Mouse (Mus musculus) layer of hippocampus, postnatal 14 days (tissue): ENCODE results near the gene Socs2. TPM values are rescaled to one million over a fixed set of nuclear protein-coding genes. Genes with fewer than 3 reads are reported as not detected.
A peak's percentile ranks its signal among the peaks of the same experiment; 100 is the strongest.

Source experiments
- DNase-seq, 2 experiments: peaks; one replicate each; pipeline ENCODE4 v3.0.0; 2021 to 2022; ENCODE audit warnings: low spot score in 2 of 2, mixed read lengths in 1 of 2
- long read RNA-seq, 2 experiments: library from polyadenylated mRNA; stranded (forward); transcript quantifications; one replicate each; pipeline ENCODE4 v2.0.0; 2021
- total RNA-seq, 2 experiments: library from RNA; stranded (reverse); gene quantifications; 2 replicates each; pipeline ENCODE4 v1.2.3; 2021

The Socs2 gene
- 10 to 100 TPM; 58.1 to 58.9 TPM for total RNA-seq
- long read RNA-seq, experiment 1, transcript Socs2-201 (3 exons, 2,222 nt): major isoform, 35 of 54 reads
- long read RNA-seq, experiment 1, partial matches to known transcripts: 11 of 54 reads
- long read RNA-seq, experiment 1, other reads (novel, unspliced or antisense): 6 of 54 reads
- long read RNA-seq, experiment 2, transcript Socs2-201 (3 exons, 2,222 nt): major isoform, 46 of 65 reads
- long read RNA-seq, experiment 2, partial matches to known transcripts: 0 of 65 reads
- long read RNA-seq, experiment 2, other reads (novel, unspliced or antisense): 16 of 65 reads

DNA sequence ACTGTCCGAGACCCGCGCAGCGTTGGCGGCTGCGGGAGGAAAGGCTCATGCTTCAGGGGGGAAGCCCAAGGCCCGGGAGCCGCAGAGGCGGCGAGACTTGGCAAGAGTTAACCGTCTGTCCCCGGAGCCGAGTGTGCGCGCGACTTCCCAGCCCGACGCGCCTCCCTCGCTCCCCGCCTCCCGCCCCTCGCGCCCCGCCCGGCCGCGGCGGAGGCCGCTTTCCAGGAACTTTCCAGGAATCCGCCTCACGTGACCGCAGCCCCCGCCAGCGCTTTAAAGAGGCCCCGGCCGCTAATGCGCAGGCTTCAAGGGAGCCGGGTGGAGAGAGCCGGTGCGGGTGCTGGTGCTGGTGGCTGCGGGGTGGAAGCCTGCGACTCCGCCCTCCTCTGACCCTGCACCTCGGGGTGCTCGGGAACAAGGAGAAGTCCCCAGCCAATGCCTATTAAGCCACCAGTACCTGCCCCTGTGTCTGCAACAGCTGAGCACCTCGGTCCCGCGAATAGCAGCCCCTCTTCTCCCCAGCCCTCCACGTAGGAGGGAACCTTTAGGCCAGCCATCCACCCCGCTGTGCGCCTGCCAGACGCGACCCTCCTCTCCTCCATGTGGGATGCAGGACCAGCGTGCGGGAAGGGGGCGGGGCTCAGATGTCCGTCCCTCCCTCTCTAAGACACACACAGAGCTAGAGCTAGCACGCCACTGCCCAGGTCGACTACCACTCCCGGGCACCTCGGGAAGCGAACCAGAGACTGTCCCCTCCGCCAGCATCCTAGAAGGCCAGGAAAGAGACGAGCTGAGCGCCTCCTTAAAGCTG lies at the start of gene Socs2:
Gene Socs2 (minus strand): TSS at position 496 of the 811 bp plus-strand sequence.
- peak; percentile 82 to 91 for DNase-seq

GRCm38 (mm10) chr10:95465485-95465896 lies 48.5 kb upstream of the Socs2 start:
- DNase-seq: no peak

GRCm38 (mm10) chr10:95464527-95464926 lies 47.5 kb upstream of the Socs2 start:
- no peak for DNase-seq

DNA sequence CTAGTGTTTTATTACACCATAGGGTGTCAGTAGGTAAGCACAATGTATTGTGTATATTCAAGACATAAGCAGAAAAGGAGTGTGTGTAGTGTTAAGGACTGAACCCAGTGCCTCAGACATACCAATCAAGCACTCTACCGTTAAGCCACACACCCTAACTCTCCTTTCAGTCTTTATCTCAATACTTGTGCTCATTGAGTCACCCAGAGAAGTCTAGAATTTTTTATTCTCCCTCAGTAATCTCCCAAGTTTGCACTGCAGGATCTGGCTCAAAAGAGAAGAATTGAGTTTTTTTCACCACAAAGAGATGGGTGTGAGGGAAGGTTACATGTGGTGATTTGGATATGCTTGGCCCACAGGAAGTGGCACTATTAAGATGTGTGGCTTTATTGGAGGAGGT lies 45.3 kb upstream of the Socs2 start:
- no peak for DNase-seq

DNA sequence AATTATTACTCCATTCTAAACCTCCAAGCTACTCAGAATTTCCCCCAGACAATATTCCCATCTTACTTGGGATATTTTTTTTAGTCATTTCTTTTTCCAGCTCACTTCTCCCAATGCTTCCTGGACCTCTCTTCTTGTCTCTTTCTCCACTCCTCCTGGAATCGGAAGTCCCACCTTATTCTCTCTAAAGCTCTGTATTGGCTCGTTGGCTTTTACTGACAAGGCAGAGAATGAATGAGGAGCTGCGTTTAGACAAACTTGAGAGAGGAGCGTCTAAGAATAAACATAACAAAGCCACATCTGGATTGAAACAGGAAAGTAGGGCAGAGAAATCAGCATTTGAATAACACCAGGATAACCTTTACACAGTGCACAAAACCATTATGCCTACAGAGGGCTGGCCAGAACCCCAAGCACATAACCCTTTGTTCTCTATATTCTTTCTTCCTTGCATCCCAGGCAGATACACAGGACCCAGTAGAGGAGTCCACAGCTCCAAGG lies 44.1 kb upstream of the Socs2 start:
- DNase-seq: no peak

- DNase-seq: no peak
These were observed 41.2 kb upstream of the Socs2 start for GRCm38 (mm10) chr10:95458050-95458806.

DNA sequence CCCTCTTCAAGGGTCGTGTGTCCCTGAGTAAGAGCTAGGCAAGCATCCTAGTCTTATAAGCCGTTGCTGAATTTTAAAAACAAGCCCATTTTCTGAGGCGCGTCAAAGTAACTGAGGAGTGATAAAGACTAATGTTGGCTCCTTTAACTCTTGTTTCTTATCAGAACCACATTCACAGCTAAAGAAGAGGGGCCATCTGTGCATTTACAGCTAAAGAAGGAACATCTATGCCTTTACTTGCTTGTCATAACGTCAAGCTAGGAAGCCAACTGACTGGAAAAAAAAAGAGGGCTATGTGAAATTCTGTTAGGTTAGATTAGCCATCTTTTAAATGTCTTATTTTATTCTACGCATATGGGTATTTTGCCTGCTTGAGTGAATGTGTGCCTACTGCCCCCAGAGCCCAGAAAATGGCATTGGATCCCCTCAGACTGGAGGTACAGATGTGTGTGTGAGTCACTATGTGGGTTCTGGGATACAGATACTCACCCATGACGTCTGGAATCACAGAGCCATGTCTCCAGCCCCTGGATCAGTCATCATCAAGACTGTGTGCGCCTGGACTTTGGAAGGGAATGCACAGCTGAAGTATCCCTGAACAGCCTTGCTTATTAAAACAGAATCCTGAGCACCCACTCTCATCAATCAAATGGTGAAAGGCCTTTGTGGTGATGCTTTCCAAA lies 40.5 kb upstream of the Socs2 start:
- no peak for DNase-seq

DNA sequence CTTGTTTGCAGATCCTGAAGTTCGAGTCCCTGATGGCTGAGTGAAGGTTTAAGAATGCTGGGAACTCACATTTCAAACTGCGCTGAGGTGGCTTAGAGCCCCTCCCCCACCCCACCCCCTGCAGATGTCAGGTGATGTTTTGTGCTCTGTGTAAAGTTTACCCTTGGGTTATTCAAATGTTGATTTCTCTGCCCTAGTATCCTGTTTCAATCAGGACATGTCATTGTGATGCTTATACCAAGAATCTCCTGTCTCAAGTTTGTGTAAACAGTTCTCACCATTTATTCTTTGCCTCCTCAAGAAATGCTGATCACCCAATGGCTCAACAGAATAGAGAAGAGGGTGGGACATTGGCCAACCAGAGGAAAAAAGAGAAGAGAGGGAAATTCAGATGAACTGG lies 39.1 kb upstream of the Socs2 start:
- no peak for DNase-seq

- no peak for DNase-seq
These were observed 36.3 kb upstream of the Socs2 start for GRCm38 (mm10) chr10:95453282-95453681.

GRCm38 (mm10) chr10:95449033-95449432 lies 32.1 kb upstream of the Socs2 start:
- DNase-seq: no peak

GRCm38 (mm10) chr10:95447954-95448353 lies 31.0 kb upstream of the Socs2 start:
- DNase-seq: no peak

DNA sequence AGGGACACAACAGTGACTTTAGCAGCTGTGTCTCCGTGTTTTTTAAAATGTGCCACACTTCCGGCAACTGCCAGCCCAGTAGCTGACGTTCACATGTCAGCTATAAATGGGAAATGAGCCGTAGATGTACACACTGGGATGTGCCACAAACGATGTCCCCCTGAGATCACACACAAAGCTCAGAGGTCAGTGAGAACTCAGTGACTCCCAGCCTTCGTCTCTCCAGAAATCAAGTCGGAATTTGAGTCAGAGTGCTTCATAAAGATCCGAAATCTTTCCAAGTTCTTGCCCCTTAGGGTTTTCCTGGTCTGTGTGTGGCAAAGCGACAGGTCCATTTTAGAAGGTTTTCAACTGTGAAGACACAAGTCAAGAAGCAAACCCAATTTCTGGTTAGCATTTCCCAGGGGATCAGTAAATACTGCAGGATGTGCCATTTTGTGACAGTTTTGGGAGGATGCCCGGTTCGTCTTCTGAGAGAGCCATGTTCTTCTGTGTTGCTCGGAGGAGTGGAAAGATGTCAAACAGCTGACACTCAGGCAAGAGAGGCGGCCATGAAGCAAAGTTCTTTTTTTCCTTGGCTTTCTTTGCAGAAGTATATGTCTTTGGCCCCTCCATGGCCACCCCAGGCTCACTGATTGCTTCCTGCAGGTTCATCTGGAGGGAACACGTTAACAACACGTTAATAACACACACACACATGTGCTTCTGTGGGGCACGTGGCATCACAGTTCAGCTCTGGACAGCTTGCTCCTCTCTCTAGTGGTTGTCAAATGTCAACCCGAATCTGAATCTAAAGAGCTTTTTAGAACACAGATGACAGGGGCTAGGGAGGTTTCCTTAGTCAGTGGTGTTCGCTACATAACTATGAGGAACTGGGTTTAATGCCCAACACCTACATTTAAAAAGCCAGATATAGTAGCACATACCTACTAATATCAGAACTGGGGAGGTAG lies 28.4 kb upstream of the Socs2 start:
- no peak for DNase-seq

DNA sequence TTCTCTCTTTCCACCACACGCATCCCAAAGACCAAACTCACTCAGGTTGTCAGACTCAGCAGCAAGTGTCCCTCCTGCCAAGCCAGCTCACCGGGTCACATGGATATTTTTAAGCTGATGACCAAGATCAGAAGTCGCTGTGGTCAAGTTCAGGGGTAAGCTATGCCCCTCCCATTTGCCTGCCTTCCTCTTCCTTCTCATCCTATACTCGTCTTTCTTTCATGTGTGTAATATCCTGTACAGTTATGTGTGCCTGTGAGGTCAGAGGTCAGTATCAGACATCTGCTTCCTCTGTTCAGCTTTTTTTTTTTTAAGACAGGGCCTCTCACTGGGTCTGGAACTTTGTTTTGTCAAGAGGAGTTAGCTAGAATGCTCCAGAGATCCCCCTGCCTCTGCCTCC lies 25.4 kb upstream of the Socs2 start:
- no peak for DNase-seq

GRCm38 (mm10) chr10:95440566-95440965 lies 23.6 kb upstream of the Socs2 start:
- DNase-seq: no peak

DNA sequence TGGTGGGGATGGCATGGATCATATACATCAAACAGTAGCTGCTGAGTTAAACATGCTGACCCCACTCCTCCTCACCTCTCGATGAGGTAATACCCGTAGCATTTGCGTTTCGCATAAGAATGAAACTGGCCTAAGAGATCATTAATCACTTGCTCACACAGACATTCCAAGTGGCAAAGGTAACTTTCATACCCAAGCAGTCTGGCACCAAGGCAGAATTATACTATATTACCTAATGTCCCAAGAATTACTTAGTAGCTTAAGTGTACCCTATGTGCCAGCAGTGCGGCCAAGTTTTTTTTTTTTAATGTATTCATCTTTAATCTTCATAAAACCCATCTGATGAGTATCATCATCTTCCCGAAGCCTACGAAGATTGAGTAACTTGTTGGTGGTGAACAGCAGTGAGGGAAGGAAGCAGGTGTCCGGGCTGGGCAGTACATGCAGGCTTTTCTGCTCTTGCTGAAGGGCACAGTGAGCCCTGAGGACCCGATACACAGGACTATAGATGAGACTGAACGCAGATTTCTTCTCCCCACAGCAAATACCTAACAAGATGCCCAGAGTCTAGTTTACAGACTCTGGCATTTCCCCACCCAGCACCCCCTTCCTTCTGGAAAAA lies 22.8 kb upstream of the Socs2 start:
- no peak for DNase-seq

GRCm38 (mm10) chr10:95438941-95439340 lies 22.0 kb upstream of the Socs2 start:
- DNase-seq: no peak

- no peak for DNase-seq
These were observed 13.3 kb upstream of the Socs2 start for GRCm38 (mm10) chr10:95430271-95430670.

DNA sequence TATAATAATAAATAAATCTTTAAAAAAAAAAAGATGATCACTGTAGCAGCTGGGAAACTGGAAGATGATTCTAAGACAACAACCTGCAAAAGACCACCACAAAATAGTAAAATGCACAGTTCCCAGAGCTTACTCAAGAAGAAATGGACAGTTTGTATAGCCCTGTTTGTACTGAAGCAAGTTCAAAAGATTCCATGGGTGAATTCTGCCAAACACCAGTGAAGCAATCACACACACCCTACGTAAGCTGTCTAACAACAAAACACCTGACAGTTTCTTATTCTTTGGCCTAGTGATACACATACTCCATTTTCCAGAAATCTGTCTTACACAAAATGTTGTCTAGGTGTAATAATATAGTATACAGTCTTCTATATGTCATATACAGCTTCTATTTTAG lies 12.1 kb upstream of the Socs2 start:
- no peak for DNase-seq
